Comparison of ENCODE assay signal across 23 mouse cellular contexts in the genomic region with DNA sequence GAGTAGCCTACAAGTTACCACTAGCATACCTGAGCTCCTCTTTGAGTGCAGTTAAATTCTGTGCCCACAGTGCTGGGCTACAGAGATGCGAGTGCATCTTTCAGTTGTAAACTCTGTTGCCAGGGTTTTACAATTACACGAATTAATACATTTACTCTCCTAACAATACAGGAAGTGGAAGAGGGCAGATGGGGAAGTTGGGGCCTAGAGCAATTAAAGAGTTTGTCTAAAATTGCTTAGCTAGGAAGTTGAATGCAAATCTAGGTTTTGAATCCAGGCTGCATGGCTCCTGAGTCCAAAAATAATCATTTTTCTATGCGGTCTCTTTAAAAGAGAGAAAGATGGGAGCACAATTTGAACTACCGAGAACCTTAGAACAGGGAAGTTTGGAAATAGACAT.
DNase-seq lines count a peak whose midpoint lies in the region; ATAC-seq and TF ChIP-seq lines count a peak whose summit lies in the region.
"Had no signal": no experiment of that assay in that cellular context is flagged by ENCODE, and none has a peak within 500 bp of the region (broad histone marks: within the 10 kb centered on the region; RNA-seq: fewer than 3 reads in every experiment).

No protein-coding gene starts in this region.

- H3K4me1 ChIP-seq in liver, adult 2 months (ENCODE audit: control insufficient read depth, insufficient read depth, low read length) = no peaks in the 10 kb centered on the region
- H3K4me1 ChIP-seq in liver, embryonic 11.5 days (replicated peaks; ENCODE audit: control insufficient read depth, insufficient read depth, low read length) = no peaks in the 10 kb centered on the region
- H3K4me1 ChIP-seq in CH12.LX (ENCODE audit: control insufficient read depth in 1 of 2, insufficient read depth in 2 of 2) = peaks cover 10 to 35% of the 10 kb centered on the region in 2 experiments

- TF ChIP-seq RAD21 in CH12.LX (IDR thresholded peaks at IDR 0.05; ENCODE audit: low read depth, low read length) = no peak

- ATAC-seq in liver, embryonic 11.5 days (replicated peaks; ENCODE audit: low FRiP score) = no peak
- ATAC-seq in megakaryocyte progenitor cell, adult 5-6 weeks (replicated peaks; ENCODE audit: poor library complexity) = 0 out of 2 replicates have a peak, but pooled peaks have one; percentile 23
- ATAC-seq: activated CD4-positive, CD25-positive, alpha-beta regulatory T cell, adult 4 months; CD4-positive, CD25-positive, alpha-beta regulatory T cell, adult 4 months; Patski had no signal

- DNase-seq in liver, adult 2 months (ENCODE audit: extremely low read depth, low read depth, low spot score) = peak; percentile 6
- no peak for DNase-seq in liver, embryonic 11.5 days (ENCODE audit: low spot score)
- DNase-seq in A20 (ENCODE audit: low read depth, low spot score) (peak; percentile 72), CH12.LX (ENCODE audit: extremely low read depth) (peak; percentile 50)
- no peak for DNase-seq in heart, postnatal 36 days
- DNase-seq in adrenal gland, adult 18-20 months (ENCODE audit: low spot score in 2 of 2) = no peak
- DNase-seq in natural killer cell, adult 2 months (ENCODE audit: low spot score in 2 of 2) = no peak
- DNase-seq: adrenal gland, adult 2 months; adrenal gland, adult 8-10 months; adrenal gland, postnatal 10 days; adrenal gland, postnatal 14 days; adrenal gland, postnatal 25 days; B cell, adult 2 months; cerebellum, adult 11 months; cerebellum, adult 11-12 months; cerebellum, adult 18-20 months; cerebellum, adult 2 months; cerebellum, adult 8-10 months had no signal

- H3K4me3 ChIP-seq in liver, adult 2 months (ENCODE audit: insufficient read depth, low read depth, low read length) = no peak overlapping the region
- H3K4me3 ChIP-seq in liver, embryonic 11.5 days (ENCODE audit: low read depth, low read length) = no peak overlapping the region
- no peak overlapping the region for H3K4me3 ChIP-seq in CH12.LX (replicated peaks in 1 of 3; ENCODE audit: low read depth in 2 of 3, low read length in 2 of 3, poor library complexity in 1 of 3)

- no peaks in the 10 kb centered on the region for H3K79me2 ChIP-seq in liver, adult 2 months (ENCODE audit: control insufficient read depth, insufficient read depth, low read length)
- H3K79me2 ChIP-seq in CH12.LX (replicated peaks; ENCODE audit: control insufficient read depth, extremely low read depth, insufficient read depth, poor library complexity, severe bottlenecking) = no peaks in the 10 kb centered on the region

- no peak overlapping the region for H3K4me2 ChIP-seq in liver, embryonic 11.5 days
- no peak overlapping the region for H3K4me2 ChIP-seq in CH12.LX (ENCODE audit: insufficient read depth, low read depth, poor library complexity, severe bottlenecking)

- no peak overlapping the region for H3K27ac ChIP-seq in liver, adult 2 months (replicated peaks; ENCODE audit: insufficient read depth, low read depth, low read length)
- no peak overlapping the region for H3K27ac ChIP-seq in liver, embryonic 11.5 days (ENCODE audit: low read depth, low read length)
- H3K27ac ChIP-seq in CH12.LX (ENCODE audit: insufficient read depth, low read depth) = no peak overlapping the region

- H3K9ac ChIP-seq in liver, adult 2 months (ENCODE audit: low read depth, low read length) = no peak overlapping the region
- no peak overlapping the region for H3K9ac ChIP-seq in liver, embryonic 11.5 days (ENCODE audit: low read depth, low read length)
- H3K9ac ChIP-seq in CH12.LX (ENCODE audit: insufficient read depth, low read depth) = no peak overlapping the region

- dilution Hi-C loops in CH12.LX (cut with MboI; ENCODE audit: extremely low pct_ligation_motif_present, extremely low pct_unique_long_range_greater_than_20kb, low sequenced_read_pairs) = no loop called here

- WGBS in liver, adult 2 months = 70% methylated on average over 4 of the region's 4 CpGs
- 64% methylated on average over 4 of the region's 4 CpGs for WGBS in liver, embryonic 11.5 days

- TF ChIP-seq EP300 in CH12.LX (IDR thresholded peaks at IDR 0.05; ENCODE audit: low read length) = peak; percentile 56; the same call in 1 of the 2 replicates

- H3K36me3 ChIP-seq in liver, adult 2 months (ENCODE audit: control insufficient read depth, insufficient read depth, low read length) = no peaks in the 10 kb centered on the region
- no peaks in the 10 kb centered on the region for H3K36me3 ChIP-seq in liver, embryonic 11.5 days (ENCODE audit: control insufficient read depth, insufficient read depth, low read length)
- peaks cover 7 to 69% of the 10 kb centered on the region in 2 experiments for H3K36me3 ChIP-seq in CH12.LX (replicated peaks in 1 of 2; ENCODE audit: control insufficient read depth in 1 of 2, insufficient read depth in 1 of 2, low read length in 1 of 2)
- H3K36me3 ChIP-seq: G1E had no signal

- H3K9me3 ChIP-seq in liver, embryonic 11.5 days (ENCODE audit: control insufficient read depth, low read length) = no peaks in the 10 kb centered on the region
- no peaks in the 10 kb centered on the region for H3K9me3 ChIP-seq in CH12.LX (replicated peaks; ENCODE audit: low read length)

- intact Hi-C loops in heart, postnatal 36 days (cut with DNase I) = no loop called here

- no peak for TF ChIP-seq POLR2A in liver, adult 2 months (IDR thresholded peaks at IDR 0.05; ENCODE audit: extremely low read depth, insufficient read depth, low read length)
- TF ChIP-seq POLR2A in CH12.LX (IDR thresholded peaks at IDR 0.05; ENCODE audit: low read depth, low read length) = no peak

- in situ Hi-C loops in CH12.LX (cut with MboI; ENCODE audit: low pct_ligation_motif_present, low pct_unique_long_range_greater_than_20kb, low sequenced_read_pairs) = no loop called here

- no peaks in the 10 kb centered on the region for H3K27me3 ChIP-seq in liver, adult 2 months (ENCODE audit: control insufficient read depth, insufficient read depth, low read length)
- no peaks in the 10 kb centered on the region for H3K27me3 ChIP-seq in liver, embryonic 11.5 days (replicated peaks; ENCODE audit: control insufficient read depth, insufficient read depth, low read length)
- H3K27me3 ChIP-seq in CH12.LX (replicated peaks) = no peaks in the 10 kb centered on the region

- TF ChIP-seq CTCF in liver, adult 2 months (IDR thresholded peaks at IDR 0.05; ENCODE audit: low read depth, low read length) = no peak
- no peak for TF ChIP-seq CTCF in CH12.LX (conservative IDR thresholded peaks at IDR 0.05 in 1 of 2, IDR thresholded peaks at IDR 0.05 in 1 of 2; ENCODE audit: low read depth in 2 of 2, low read length in 2 of 2)

TF ChIP-seq in CH12.LX, 34 proteins besides CTCF, POLR2A, EP300 and RAD21:
- no peak for TF ChIP-seq KAT2A (IDR thresholded peaks at IDR 0.05; ENCODE audit: insufficient replicate concordance, low read length)
- no peak for TF ChIP-seq NELFE (IDR thresholded peaks at IDR 0.05; ENCODE audit: low read depth, low read length)
- no peak for TF ChIP-seq MAZ (IDR thresholded peaks at IDR 0.05; ENCODE audit: low read depth, low read length)
- TF ChIP-seq SIN3A (IDR thresholded peaks at IDR 0.05; ENCODE audit: low read length) = no peak
- TF ChIP-seq JUND (conservative IDR thresholded peaks at IDR 0.05; ENCODE audit: low read depth, low read length) = no peak
- peak; percentile 28; the same call in 1 of the 2 replicates for TF ChIP-seq ELF1 (IDR thresholded peaks at IDR 0.05; ENCODE audit: low read depth, low read length)
- no peak for TF ChIP-seq CHD1 (IDR thresholded peaks at IDR 0.05; ENCODE audit: low read depth, low read length)
- TF ChIP-seq E2F4 (IDR thresholded peaks at IDR 0.05; ENCODE audit: insufficient replicate concordance, low read depth, low read length) = 0 out of 2 replicates have a peak, but pooled peaks have one; percentile 17
- TF ChIP-seq CHD2 (IDR thresholded peaks at IDR 0.05; ENCODE audit: low read length) = no peak
- TF ChIP-seq MAFK (IDR thresholded peaks at IDR 0.05; ENCODE audit: insufficient replicate concordance, low read length) = peak; percentile 14; the same call in 1 of the 2 replicates

Comparison
In these comparisons a context has a peak if more than half of its experiments do, and no peak if none do; other contexts are left out.
1. DNase-seq: peak in liver, adult 2 months (single experiment), A20 (single experiment) and CH12.LX (single experiment); none in liver, embryonic 11.5 days (single experiment), heart, postnatal 36 days (0 of 2), adrenal gland, adult 18-20 months (0 of 2) and natural killer cell, adult 2 months (0 of 2).